Mouse (Mus musculus): Measurements from ENCODE around the gene Zc3h7b. TPM values are rescaled to one million over a fixed set of nuclear protein-coding genes. Genes with fewer than 3 reads are reported as not detected.
A peak's percentile ranks its signal among the peaks of the same experiment; 100 is the strongest.
"Not testable (repeated sequence)": the region's sequence is repeated elsewhere in the genome, so short reads cannot be mapped to it uniquely, and the experiment has no call there.

Zc3h7b gene
- 67.0 and 72.1 TPM in 2 replicates for polyA plus RNA-seq (2012; rRNA removed)

DNA sequence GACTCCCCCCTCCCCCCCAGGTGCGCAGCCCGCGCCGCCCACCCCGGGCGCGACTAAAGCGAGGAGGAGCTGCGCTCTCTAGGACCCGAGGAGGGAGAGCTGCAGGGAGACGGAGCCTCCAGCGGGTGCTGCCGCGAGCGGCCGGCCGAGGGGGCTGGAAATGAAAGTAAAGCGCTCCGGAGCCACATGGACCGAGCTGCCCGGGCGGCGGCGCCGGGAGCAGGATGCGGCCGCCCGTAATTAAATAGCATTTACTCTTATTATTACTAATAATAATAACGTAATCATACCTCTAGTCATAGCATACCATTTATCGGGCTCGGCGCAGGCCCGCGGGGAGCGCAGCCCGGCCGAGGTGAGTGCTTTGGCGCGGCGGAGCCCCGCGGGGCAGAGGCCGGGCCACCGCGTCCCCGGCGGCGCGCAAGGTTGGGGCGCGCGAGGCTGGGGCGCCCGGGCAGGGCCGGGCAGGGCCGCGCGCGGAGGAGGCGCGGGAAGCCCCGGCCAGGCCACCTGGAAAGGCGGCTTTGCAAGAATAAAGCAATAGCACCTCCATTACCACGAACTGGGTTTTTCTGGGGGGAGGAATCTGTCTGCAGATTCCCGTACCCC lies at the start of gene Zc3h7b, which contains the start of gene Rangap1:
TSS of gene Zc3h7b (plus strand) at position 66 of the 609 bp plus-strand sequence.
TSS of gene Rangap1 (minus strand) at position 539 of the 609 bp plus-strand sequence.
- Histone ChIP-seq H3K27me3 (ENCODE audit: control insufficient read depth, insufficient read depth, low read length) (no peaks in the 10 kb centered on the region), H3K4me1 (ENCODE audit: control insufficient read depth, insufficient read depth, low read length) (peaks cover 12% of the 10 kb centered on the region), H3K27ac (ENCODE audit: insufficient read depth, low read length) (peak within 1 kb of the TSS; percentile 86), H3K4me3 (replicated peaks; ENCODE audit: insufficient read depth, low read depth, low read length) (peak within 1 kb of the TSS; percentile 97)
- peak; percentile 78 to 79 for DNase-seq
- under 1% methylated on average over 63 of the region's 65 CpGs for WGBS
- peak; percentile 44; the same call in 1 of the 2 replicates for TF ChIP-seq POLR2A (IDR thresholded peaks at IDR 0.05; ENCODE audit: borderline replicate concordance, insufficient read depth, low read length)
- no peak for TF ChIP-seq CTCF (IDR thresholded peaks at IDR 0.05; ENCODE audit: borderline replicate concordance, insufficient read depth, low read depth, low read length)

DNA sequence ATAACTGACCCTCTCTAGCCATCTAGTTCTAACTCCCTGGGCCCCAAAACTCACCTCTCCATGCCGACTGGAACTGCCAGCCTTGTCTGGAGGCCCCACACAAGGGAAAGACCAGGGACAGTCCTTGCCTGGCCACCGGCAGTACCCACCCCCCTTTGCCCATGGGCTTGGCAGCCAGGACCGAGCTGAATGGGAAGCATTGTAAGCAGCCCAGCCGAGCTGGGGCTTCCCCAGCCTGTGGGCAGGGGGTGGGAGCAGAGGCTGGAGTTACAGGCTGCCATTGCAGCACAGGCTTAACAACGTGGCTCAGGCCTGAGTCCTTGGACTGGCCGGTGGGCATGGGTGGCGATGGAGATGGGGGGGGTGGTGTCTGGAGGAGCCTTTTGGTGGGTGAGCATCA lies 47.7 kb upstream of the Zc3h7b start, which contains the start of gene Chadl:
TSS of gene Chadl (minus strand) at position 113 of the 400 bp plus-strand sequence.
- H3K4me3 ChIP-seq (replicated peaks; ENCODE audit: insufficient read depth, low read depth, low read length): no peak within 1 kb of the TSS
- no peak within 1 kb of the TSS for H3K27ac ChIP-seq (ENCODE audit: insufficient read depth, low read length)
- DNase-seq: peak; percentile 27 to 32
- TF ChIP-seq CTCF (IDR thresholded peaks at IDR 0.05; ENCODE audit: borderline replicate concordance, insufficient read depth, low read depth, low read length) (no peak), POLR2A (IDR thresholded peaks at IDR 0.05; ENCODE audit: borderline replicate concordance, insufficient read depth, low read length) (no peak)
- no peaks in the 10 kb centered on the region for H3K4me1 ChIP-seq (ENCODE audit: control insufficient read depth, insufficient read depth, low read length)
- WGBS: 44% methylated on average over 7 of the region's 7 CpGs
- H3K27me3 ChIP-seq (ENCODE audit: control insufficient read depth, insufficient read depth, low read length): no peaks in the 10 kb centered on the region

DNA sequence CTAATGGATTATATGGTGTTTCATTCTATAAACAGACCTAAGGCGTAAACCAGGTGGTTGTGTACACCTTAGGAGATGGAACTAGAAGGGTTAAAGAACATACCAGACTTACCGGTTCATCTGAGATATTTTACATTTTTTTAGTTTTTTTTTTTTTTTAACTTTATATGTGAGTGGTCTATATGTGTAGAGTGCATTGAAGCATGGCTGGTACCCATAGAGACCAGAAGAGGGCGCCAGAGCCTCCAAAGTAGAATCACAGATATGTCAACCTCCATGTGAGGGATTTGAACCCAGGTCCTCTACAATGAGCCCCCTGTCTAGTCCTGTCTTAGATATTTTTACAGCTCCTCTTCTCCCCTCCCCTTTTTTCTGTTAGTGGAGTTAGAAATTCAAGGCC lies 47.0 kb upstream of the Zc3h7b start:
- Histone ChIP-seq H3K4me1 (ENCODE audit: control insufficient read depth, insufficient read depth, low read length) (no peaks in the 10 kb centered on the region), H3K27me3 (ENCODE audit: control insufficient read depth, insufficient read depth, low read length) (no peaks in the 10 kb centered on the region), H3K4me3 (replicated peaks; ENCODE audit: insufficient read depth, low read depth, low read length) (no peak overlapping the region), H3K27ac (ENCODE audit: insufficient read depth, low read length) (no peak overlapping the region)
- peak; percentile 55; the same call in 1 of the 2 replicates for TF ChIP-seq CTCF (IDR thresholded peaks at IDR 0.05; ENCODE audit: borderline replicate concordance, insufficient read depth, low read depth, low read length)
- TF ChIP-seq POLR2A (IDR thresholded peaks at IDR 0.05; ENCODE audit: borderline replicate concordance, insufficient read depth, low read length): no peak
- peak; percentile 33 to 41 for DNase-seq
- whole genome bisulfite sequencing: 55% methylated on average over 3 of the region's 3 CpGs

DNA sequence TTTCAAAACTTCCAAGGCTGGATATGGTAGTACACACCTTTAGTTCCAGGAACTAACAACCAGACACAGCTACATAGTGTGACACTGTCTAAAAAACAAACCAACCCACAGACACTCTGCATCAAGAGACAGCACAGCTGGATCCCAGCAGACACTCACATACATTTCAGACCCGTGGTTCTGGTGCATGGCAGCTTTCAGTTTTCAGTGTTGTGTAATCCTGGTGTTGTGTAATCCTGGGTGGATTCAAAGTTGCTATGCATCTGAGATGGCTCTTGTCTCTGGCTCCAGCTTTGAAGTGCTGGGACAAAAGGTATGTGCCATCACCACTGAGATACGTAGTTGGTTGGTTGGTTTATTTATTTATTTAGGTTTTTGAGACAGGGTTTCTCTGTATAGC lies 46.3 kb upstream of the Zc3h7b start:
- no peaks in the 10 kb centered on the region for H3K27me3 ChIP-seq (ENCODE audit: control insufficient read depth, insufficient read depth, low read length)
- no peak overlapping the region for H3K27ac ChIP-seq (ENCODE audit: insufficient read depth, low read length)
- WGBS: 65% methylated on average over 2 of the region's 2 CpGs
- H3K4me1 ChIP-seq (ENCODE audit: control insufficient read depth, insufficient read depth, low read length): no peaks in the 10 kb centered on the region
- DNase-seq: no peak
- no peak overlapping the region for H3K4me3 ChIP-seq (replicated peaks; ENCODE audit: insufficient read depth, low read depth, low read length)
- TF ChIP-seq POLR2A (IDR thresholded peaks at IDR 0.05; ENCODE audit: borderline replicate concordance, insufficient read depth, low read length) (no peak), CTCF (IDR thresholded peaks at IDR 0.05; ENCODE audit: borderline replicate concordance, insufficient read depth, low read depth, low read length) (no peak)

DNA sequence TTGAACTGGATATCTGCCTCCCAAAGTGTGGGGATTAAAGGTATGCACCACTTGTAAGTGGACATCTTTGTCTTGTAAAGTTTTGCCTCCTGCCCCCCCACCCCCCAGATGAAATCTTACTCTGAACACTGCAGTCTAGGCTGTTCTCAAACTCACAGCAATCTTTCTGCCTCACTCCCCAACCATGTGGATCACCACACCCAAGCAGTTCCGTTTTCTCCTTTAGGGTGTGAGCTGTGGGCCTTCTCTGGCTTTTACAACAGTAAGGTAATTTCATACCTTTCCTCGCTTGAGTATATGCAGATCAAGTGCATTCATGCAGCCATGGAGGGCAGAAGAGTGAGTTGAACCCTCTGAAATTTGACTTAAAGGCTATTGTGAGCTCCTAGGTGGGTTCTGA lies 44.7 kb upstream of the Zc3h7b start:
- TF ChIP-seq POLR2A (IDR thresholded peaks at IDR 0.05; ENCODE audit: borderline replicate concordance, insufficient read depth, low read length) (no peak), CTCF (IDR thresholded peaks at IDR 0.05; ENCODE audit: borderline replicate concordance, insufficient read depth, low read depth, low read length) (no peak)
- no peak for DNase-seq
- Histone ChIP-seq H3K27me3 (ENCODE audit: control insufficient read depth, insufficient read depth, low read length) (no peaks in the 10 kb centered on the region), H3K27ac (ENCODE audit: insufficient read depth, low read length) (no peak overlapping the region), H3K4me3 (replicated peaks; ENCODE audit: insufficient read depth, low read depth, low read length) (no peak overlapping the region), H3K4me1 (ENCODE audit: control insufficient read depth, insufficient read depth, low read length) (no peaks in the 10 kb centered on the region)
- WGBS: 73% methylated on average over 2 of the region's 2 CpGs

DNA sequence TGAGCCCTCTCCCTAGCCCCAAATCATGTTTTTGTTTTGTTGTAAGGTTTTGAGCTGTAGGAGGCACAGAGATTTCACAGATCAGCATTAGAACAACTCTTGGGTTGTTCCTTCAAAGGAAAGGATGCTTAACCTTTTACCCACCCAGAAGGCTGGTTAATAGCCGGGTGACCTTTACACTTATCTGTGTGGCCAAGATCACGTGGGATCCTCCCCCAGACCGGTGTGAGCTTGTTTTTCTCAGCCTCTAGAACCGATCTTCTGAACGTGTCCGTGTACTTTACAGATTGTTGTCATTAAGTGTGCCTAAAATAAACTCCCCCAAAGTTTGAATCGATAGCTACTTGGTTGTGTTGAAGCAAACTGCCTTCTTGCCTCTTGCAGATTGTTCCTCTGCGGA lies 44.3 kb upstream of the Zc3h7b start:
- Histone ChIP-seq H3K27me3 (ENCODE audit: control insufficient read depth, insufficient read depth, low read length) (no peaks in the 10 kb centered on the region), H3K4me1 (ENCODE audit: control insufficient read depth, insufficient read depth, low read length) (no peaks in the 10 kb centered on the region), H3K4me3 (replicated peaks; ENCODE audit: insufficient read depth, low read depth, low read length) (no peak overlapping the region), H3K27ac (ENCODE audit: insufficient read depth, low read length) (no peak overlapping the region)
- DNase-seq: no peak
- WGBS: 82% methylated on average over 8 of the region's 8 CpGs
- no peak for TF ChIP-seq CTCF (IDR thresholded peaks at IDR 0.05; ENCODE audit: borderline replicate concordance, insufficient read depth, low read depth, low read length)
- TF ChIP-seq POLR2A (IDR thresholded peaks at IDR 0.05; ENCODE audit: borderline replicate concordance, insufficient read depth, low read length): no peak

DNA sequence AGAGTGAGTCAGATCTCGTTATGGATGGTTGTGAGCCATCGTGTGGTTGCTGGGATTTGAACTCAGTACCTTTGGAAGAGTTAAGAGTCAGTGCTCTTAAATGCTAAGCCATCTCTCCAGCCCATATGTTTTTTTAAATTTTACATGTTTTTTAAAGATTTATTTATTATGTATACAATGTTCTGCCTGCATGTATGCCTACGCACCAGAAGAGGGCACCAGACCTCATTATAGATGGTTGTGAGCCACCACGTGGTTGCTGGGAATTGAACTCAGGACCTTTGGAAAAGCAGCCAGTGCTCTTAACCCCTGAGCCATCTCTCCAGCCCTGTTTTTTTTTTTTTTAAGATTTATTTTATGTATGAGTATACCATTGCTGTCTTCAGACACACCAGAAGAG lies 43.5 kb upstream of the Zc3h7b start:
- not testable (repeated sequence) for H3K27ac ChIP-seq (ENCODE audit: insufficient read depth, low read length); H3K4me3 ChIP-seq (replicated peaks; ENCODE audit: insufficient read depth, low read depth, low read length); DNase-seq; H3K4me1 ChIP-seq (ENCODE audit: control insufficient read depth, insufficient read depth, low read length); H3K27me3 ChIP-seq (ENCODE audit: control insufficient read depth, insufficient read depth, low read length)
- 81% methylated on average over 4 of the region's 4 CpGs for WGBS

DNA sequence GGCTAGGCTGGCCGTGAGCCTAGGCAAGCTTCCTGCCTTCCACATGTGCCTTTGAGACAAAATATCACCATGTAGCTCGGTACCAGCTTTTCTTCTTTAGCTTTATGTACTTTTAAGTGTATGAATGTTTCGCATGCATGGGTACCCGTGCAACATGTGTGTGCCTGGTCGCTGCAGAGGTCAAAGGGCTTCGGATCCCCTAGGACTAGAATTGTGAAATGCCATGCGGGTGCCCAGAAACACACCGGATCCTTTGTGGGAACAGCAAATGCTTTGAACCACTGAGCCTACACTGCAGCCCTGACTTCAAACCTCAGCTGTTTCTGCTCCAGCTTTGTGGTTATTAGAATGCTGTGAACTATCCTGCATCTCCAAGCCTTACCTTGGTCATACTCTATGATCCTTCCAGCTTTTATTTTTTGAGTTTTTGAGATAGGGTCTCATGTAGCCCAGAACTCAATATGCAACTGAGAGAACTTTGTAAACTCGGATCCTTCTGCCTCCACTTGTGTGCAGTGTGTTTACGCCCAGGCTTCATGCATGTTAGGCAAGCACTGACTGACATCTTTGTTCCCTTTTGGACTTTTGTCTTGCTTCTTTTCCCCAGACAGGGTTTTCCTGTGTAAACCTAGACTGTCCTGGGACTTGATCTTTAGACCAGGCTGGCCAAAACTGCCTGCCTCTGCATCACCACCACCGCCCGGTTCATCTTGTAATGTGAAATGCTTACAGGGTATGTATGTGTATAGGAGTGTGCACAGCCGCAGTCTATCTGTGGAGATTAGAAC lies 42.4 kb upstream of the Zc3h7b start:
- 79% methylated on average over 13 of the region's 13 CpGs for WGBS
- no peak for TF ChIP-seq CTCF (IDR thresholded peaks at IDR 0.05; ENCODE audit: borderline replicate concordance, insufficient read depth, low read depth, low read length)
- TF ChIP-seq POLR2A (IDR thresholded peaks at IDR 0.05; ENCODE audit: borderline replicate concordance, insufficient read depth, low read length): no peak
- Histone ChIP-seq H3K27ac (ENCODE audit: insufficient read depth, low read length) (no peak overlapping the region), H3K27me3 (ENCODE audit: control insufficient read depth, insufficient read depth, low read length) (no peaks in the 10 kb centered on the region), H3K4me3 (replicated peaks; ENCODE audit: insufficient read depth, low read depth, low read length) (no peak overlapping the region), H3K4me1 (ENCODE audit: control insufficient read depth, insufficient read depth, low read length) (no peaks in the 10 kb centered on the region)
- DNase-seq: no peak

All from cerebellum, adult 2 months (tissue).